In genomic region chr6:38355862-38356261, GRCm38 (mm10) we compare ENCODE assay signal across 11 mouse cellular contexts. TPM values are rescaled to one million over a fixed set of nuclear protein-coding genes. Genes with fewer than 3 reads are reported as not detected.
DNase-seq lines count a peak whose midpoint lies in the region; ATAC-seq lines count a peak whose summit lies in the region.
"Had no signal": no experiment of that assay in that cellular context is flagged by ENCODE, and none has a peak within 500 bp of the region (broad histone marks: within the 10 kb centered on the region; RNA-seq: fewer than 3 reads in every experiment).

No protein-coding gene starts in this region.

- no peak for ATAC-seq in heart, embryonic 11.5 days (replicated peaks; ENCODE audit: insufficient number of reproducible peaks, low FRiP score, low TSS enrichment)
- ATAC-seq in heart, embryonic 12.5 days (ENCODE audit: insufficient number of reproducible peaks, low FRiP score), result no peak

- H3K36me3 ChIP-seq in heart, embryonic 11.5 days (ENCODE audit: control insufficient read depth, insufficient read depth, low read length), result no peaks in the 10 kb centered on the region
- H3K36me3 ChIP-seq in heart, embryonic 12.5 days, result no peaks in the 10 kb centered on the region
- H3K36me3 ChIP-seq: embryonic facial prominence, embryonic 13.5 days; hindbrain, embryonic 15.5 days had no signal

- H3K4me1 ChIP-seq in heart, embryonic 11.5 days (ENCODE audit: control insufficient read depth, insufficient read depth, low read length), result peaks cover 7% of the 10 kb centered on the region; the same call in 1 of the 2 replicates
- peaks cover 15% of the 10 kb centered on the region for H3K4me1 ChIP-seq in heart, embryonic 12.5 days (replicated peaks)

- DNase-seq in urinary bladder, postnatal 25 days (ENCODE audit: low spot score), result peak; percentile 32
- no peak for DNase-seq in urinary bladder, postnatal 10 days (ENCODE audit: low spot score)
- peak; percentile 17 for DNase-seq in embryo, embryonic 9.5 days (ENCODE audit: extremely low spot score)
- DNase-seq in kidney, adult 8-10 months, result no peak
- DNase-seq in layer of hippocampus, adult 9-10 months (ENCODE audit: low spot score), result no peak
- DNase-seq: kidney, postnatal 25 days; lung, postnatal 4 days had no signal

- H3K4me3 ChIP-seq in heart, embryonic 11.5 days (ENCODE audit: low read depth, low read length), result no peak overlapping the region
- H3K4me3 ChIP-seq in heart, embryonic 12.5 days, result no peak overlapping the region

- no peaks in the 10 kb centered on the region for H3K9me3 ChIP-seq in heart, embryonic 11.5 days (replicated peaks; ENCODE audit: control insufficient read depth, low read length)
- no peaks in the 10 kb centered on the region for H3K9me3 ChIP-seq in heart, embryonic 12.5 days (replicated peaks)
- H3K9me3 ChIP-seq: embryonic facial prominence, embryonic 13.5 days; hindbrain, embryonic 15.5 days had no signal

- H3K27me3 ChIP-seq in heart, embryonic 11.5 days (ENCODE audit: control insufficient read depth, insufficient read depth, low read length), result peaks cover 18% of the 10 kb centered on the region
- H3K27me3 ChIP-seq in heart, embryonic 12.5 days (replicated peaks), result peaks cover 23% of the 10 kb centered on the region

- H3K4me2 ChIP-seq in heart, embryonic 11.5 days, result peak overlapping the region; percentile 78; the same call in 1 of the 2 replicates
- no peak overlapping the region for H3K4me2 ChIP-seq in heart, embryonic 12.5 days

- 18% methylated on average over 7 of the region's 7 CpGs for WGBS in heart, embryonic 11.5 days (ENCODE audit: insufficient replicate concordance)
- 25% methylated on average over 7 of the region's 7 CpGs for WGBS in heart, embryonic 12.5 days

- H3K9ac ChIP-seq in heart, embryonic 11.5 days (ENCODE audit: low read depth, low read length), result no peak overlapping the region
- H3K9ac ChIP-seq in heart, embryonic 12.5 days, result no peak overlapping the region
- H3K9ac ChIP-seq: embryonic facial prominence, embryonic 13.5 days; hindbrain, embryonic 15.5 days had no signal

- no peak overlapping the region for H3K27ac ChIP-seq in heart, embryonic 11.5 days (ENCODE audit: low read depth, low read length)
- H3K27ac ChIP-seq in heart, embryonic 12.5 days (ENCODE audit: poor library complexity, severe bottlenecking), result no peak overlapping the region
- H3K27ac ChIP-seq: embryonic facial prominence, embryonic 13.5 days; hindbrain, embryonic 15.5 days had no signal

RNA-seq across cellular contexts. Expression of gene Zc3hav1, which starts 1.5 kb away (rescaled TPM):
- polyA plus RNA-seq in heart, embryonic 11.5 days (2014; fragmentation: Nextera tagmentation; extraction: Ambion mirVana), result 8.0 and 11.3 TPM in 2 replicates
- 9.3 and 10.1 TPM in 2 replicates for polyA plus RNA-seq in heart, embryonic 12.5 days (2016; fragmentation: Nextera tagmentation; extraction: Ambion mirVana)

RNA-seq across cellular contexts. Expression of gene Ttc26, which starts 25.4 kb away (rescaled TPM):
- 3.3 and 3.6 TPM in 2 replicates for polyA plus RNA-seq in heart, embryonic 11.5 days (2014; fragmentation: Nextera tagmentation; extraction: Ambion mirVana)
- polyA plus RNA-seq in heart, embryonic 12.5 days (2016; fragmentation: Nextera tagmentation; extraction: Ambion mirVana), result 3.4 and 3.5 TPM in 2 replicates

RNA-seq across cellular contexts. Expression of gene Zc3hav1l, which starts 56.8 kb away (rescaled TPM):
- polyA plus RNA-seq in heart, embryonic 11.5 days (2014; fragmentation: Nextera tagmentation; extraction: Ambion mirVana), result 10.4 and 11.6 TPM in 2 replicates
- 15.6 and 16.5 TPM in 2 replicates for polyA plus RNA-seq in heart, embryonic 12.5 days (2016; fragmentation: Nextera tagmentation; extraction: Ambion mirVana)

Comparison
In these comparisons a context has a peak if more than half of its experiments do, and no peak if none do; other contexts are left out.
1. DNase-seq: peak in urinary bladder, postnatal 25 days (single experiment) and embryo, embryonic 9.5 days (single experiment); none in urinary bladder, postnatal 10 days (single experiment), kidney, adult 8-10 months (0 of 2) and layer of hippocampus, adult 9-10 months (single experiment).